Mouse (Mus musculus) lung, adult 2 months (tissue): ENCODE results near the gene H2al1e. TPM values are rescaled to one million over a fixed set of nuclear protein-coding genes. Genes with fewer than 3 reads are reported as not detected.
"Not testable (repeated sequence)": the region's sequence is repeated elsewhere in the genome, so short reads cannot be mapped to it uniquely, and the experiment has no call there.

Experiments
- DNase-seq: peaks from one replicate; pipeline ENCODE4 v3.0.0; 2022
- H3K4me1 ChIP-seq: fragments of 200-500 bp; 2 replicates; pipeline ENCODE4 v1.6.1; 2011; ENCODE audit warnings: low read length; ENCODE audit not compliant: control insufficient read depth, insufficient read depth
- H3K4me3 ChIP-seq: fragments of 200-500 bp; replicated peaks from 2 replicates; pipeline ENCODE3; 2011; ENCODE audit warnings: low read depth, mild to moderate bottlenecking, control low read depth, low read length; ENCODE audit errors: extremely low read depth
- CTCF ChIP-seq: fragments of 200-500 bp; IDR thresholded peaks from 2 replicates; pipeline ENCODE4 v1.5.1; 2011; ENCODE audit warnings: mild to moderate bottlenecking, low read length, control low read depth; ENCODE audit not compliant: insufficient read depth
- POLR2A ChIP-seq: fragments of 200-500 bp; IDR thresholded peaks from 2 replicates; pipeline ENCODE4 v1.6.1; 2011; ENCODE audit warnings: low read depth, mild to moderate bottlenecking, control low read depth, low read length, borderline replicate concordance; ENCODE audit errors: extremely low read depth
- WGBS: fragments of 180-500 bp; shearing (Covaris S2); methylation state at CpG from one replicate; pipeline ENCODE4 v1.1.7; 2018; 5-methylcytosine and 5-hydroxymethylcytosine counted together
- polyA plus RNA-seq: library from polyadenylated mRNA; depleted of rRNA; stranded (reverse); fragments of >200 nt; gene quantifications from 2 replicates; pipeline ENCODE4 v1.2.3, GENCODE M21; 2012; rRNA removed

H2al1e gene
- polyA plus RNA-seq, 1 experiment = not detected

GRCm38 (mm10) chrX:11324359-11324758 lies 12.6 kb downstream of the H2al1e start, which contains the start of gene H2al1i:
Gene H2al1i (plus strand): TSS chrX:11324659.
- not testable (repeated sequence) for H3K4me1 ChIP-seq, DNase-seq, H3K4me3 ChIP-seq
- 85% methylated on average over 3 of the region's 5 CpGs for WGBS

GRCm38 (mm10) chrX:11327522-11327921 lies 15.8 kb downstream of the H2al1e start, which contains the start of gene H2al1j:
Gene H2al1j (plus strand): TSS chrX:11327822.
- not testable (repeated sequence) for DNase-seq, H3K4me1 ChIP-seq, H3K4me3 ChIP-seq
- WGBS = 80% methylated on average over 2 of the region's 2 CpGs

GRCm38 (mm10) chrX:11345762-11346161 lies 34.0 kb downstream of the H2al1e start:
- 66% methylated on average over 9 of the region's 9 CpGs for WGBS
- H3K4me1 ChIP-seq = no peaks in the 10 kb centered on the region
- no peak overlapping the region for H3K4me3 ChIP-seq
- DNase-seq = no peak
- TF ChIP-seq CTCF (no peak), POLR2A (no peak)

- Histone ChIP-seq H3K4me1 (no peaks in the 10 kb centered on the region), H3K4me3 (no peak overlapping the region)
- WGBS = 87% methylated on average over 3 of the region's 3 CpGs
- no peak for DNase-seq
- no peak for TF ChIP-seq CTCF
- no peak for TF ChIP-seq POLR2A
These were observed 35.0 kb downstream of the H2al1e start for GRCm38 (mm10) chrX:11346756-11347155.

DNA sequence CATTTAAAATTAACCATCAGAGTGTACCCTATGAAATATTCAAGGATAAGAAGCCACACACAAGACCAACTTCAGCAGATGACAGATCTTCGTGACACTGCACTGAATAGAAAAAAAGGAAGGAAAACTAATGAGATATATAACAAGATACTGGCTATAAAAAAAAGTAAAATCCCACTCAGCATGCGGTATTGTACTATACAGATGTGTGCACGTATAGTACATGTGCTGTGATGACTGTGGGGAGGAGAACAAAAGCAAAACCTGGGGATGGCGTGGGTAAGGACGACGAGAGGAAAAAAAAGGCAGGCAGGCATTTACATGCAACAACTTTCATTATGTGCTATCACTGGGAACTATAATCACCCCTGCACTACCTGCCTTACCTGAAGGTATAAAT lies 49.1 kb downstream of the H2al1e start:
- WGBS = 72% methylated on average over 6 of the region's 6 CpGs
- DNase-seq = no peak
- TF ChIP-seq POLR2A (no peak), CTCF (no peak)
- Histone ChIP-seq H3K4me3 (no peak overlapping the region), H3K4me1 (no peaks in the 10 kb centered on the region)

GRCm38 (mm10) chrX:11361261-11361660 lies 49.5 kb downstream of the H2al1e start:
- WGBS = 80% methylated on average over 2 of the region's 2 CpGs
- no peak for DNase-seq
- Histone ChIP-seq H3K4me3 (no peak overlapping the region), H3K4me1 (no peaks in the 10 kb centered on the region)
- TF ChIP-seq POLR2A = no peak
- no peak for TF ChIP-seq CTCF

Other genes starting within 250 kb of the H2al1e start
- not detected in 2 replicates for gene H2al1a, start 12.7 kb upstream of the H2al1e start, polyA plus RNA-seq
- not detected in 2 replicates for gene H2al1b, start 9.5 kb upstream of the H2al1e start, polyA plus RNA-seq
- not detected in 2 replicates for gene H2al1c, start 6.3 kb upstream of the H2al1e start, polyA plus RNA-seq
- gene H2al1d, start 3.1 kb upstream of the H2al1e start, polyA plus RNA-seq = not detected in 2 replicates
- gene H2al1f, start 3.2 kb downstream of the H2al1e start, polyA plus RNA-seq = not detected in 2 replicates
- gene H2al1g, start 6.3 kb downstream of the H2al1e start, polyA plus RNA-seq = not detected in 2 replicates
- gene H2al1h, start 9.6 kb downstream of the H2al1e start, polyA plus RNA-seq = not detected in 2 replicates
- not detected in 2 replicates for gene H2al1i, start 12.7 kb downstream of the H2al1e start, polyA plus RNA-seq
- gene H2al1j, start 15.9 kb downstream of the H2al1e start, polyA plus RNA-seq = not detected in 2 replicates